Mouse (Mus musculus): ENCODE data around the gene Memo1.
"Not testable (repeated sequence)": the region's sequence is repeated elsewhere in the genome, so short reads cannot be mapped to it uniquely, and the experiment has no call there.

Gene Memo1

GRCm38 (mm10) chr17:74264333-74265155 is 30.8 kb downstream of the Memo1 start:
- no peak for DNase-seq (ENCODE audit: low spot score in 2 of 2)

DNA sequence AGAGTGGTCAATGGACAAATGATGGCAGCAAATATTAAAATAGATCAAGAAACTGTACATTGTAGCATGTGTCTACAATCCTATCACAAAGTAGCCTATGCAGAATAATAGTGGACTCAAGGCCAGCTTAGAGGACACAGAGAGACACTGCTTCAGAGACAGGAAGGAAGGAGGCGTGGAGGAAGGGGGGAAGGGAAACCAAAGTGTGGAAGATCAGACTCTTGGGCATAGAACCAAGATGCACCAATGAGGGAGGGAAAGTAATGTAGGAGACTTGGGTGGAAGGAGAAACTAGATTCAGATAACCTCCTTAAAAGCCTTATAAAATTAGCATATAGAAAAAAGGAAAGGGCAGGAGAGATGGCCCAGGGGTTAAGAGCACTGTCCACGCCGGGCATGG is 32.9 kb downstream of the Memo1 start:
- DNase-seq (ENCODE audit: low spot score in 2 of 2) = no peak

DNA sequence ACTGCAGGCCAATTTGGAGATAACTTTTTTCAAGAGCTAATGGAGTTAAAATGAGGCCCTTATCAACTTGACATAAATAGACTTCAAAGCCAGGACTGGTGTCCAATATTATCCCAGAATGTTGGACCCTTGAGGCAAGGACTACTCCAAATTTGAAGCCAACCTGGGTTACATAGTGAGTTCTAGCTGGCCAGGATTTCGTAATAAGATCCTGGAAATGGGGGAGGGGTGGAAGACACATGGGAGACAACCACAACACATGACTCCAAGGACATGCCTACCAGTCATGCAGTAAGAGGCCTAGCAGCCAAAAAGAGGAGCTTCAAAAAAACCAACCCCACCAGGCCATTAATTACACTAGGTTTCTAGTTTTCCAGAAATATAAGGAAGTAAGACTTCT is 50.0 kb downstream of the Memo1 start:
- DNase-seq (ENCODE audit: low spot score in 2 of 2) = no peak

DNA sequence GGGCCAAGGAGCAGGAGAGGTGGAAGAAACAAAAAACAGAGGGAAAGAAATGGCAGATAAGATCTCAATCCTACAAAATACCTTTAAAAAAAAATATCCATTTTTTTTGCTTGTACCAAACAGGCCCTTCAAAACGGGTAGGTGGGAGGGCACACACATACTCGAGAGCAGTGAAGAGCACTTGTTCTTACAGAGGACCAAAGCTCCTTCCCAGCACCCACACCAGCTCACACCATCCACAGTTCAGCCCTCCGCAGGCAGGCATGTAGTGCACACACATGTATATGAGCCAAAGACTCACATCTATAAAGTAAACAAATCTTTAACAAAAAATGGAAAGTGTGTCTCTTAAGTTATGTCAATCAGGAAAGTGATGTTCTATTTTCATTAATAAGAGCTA is 52.5 kb downstream of the Memo1 start:
- no peak for DNase-seq (ENCODE audit: low spot score in 2 of 2)

DNA sequence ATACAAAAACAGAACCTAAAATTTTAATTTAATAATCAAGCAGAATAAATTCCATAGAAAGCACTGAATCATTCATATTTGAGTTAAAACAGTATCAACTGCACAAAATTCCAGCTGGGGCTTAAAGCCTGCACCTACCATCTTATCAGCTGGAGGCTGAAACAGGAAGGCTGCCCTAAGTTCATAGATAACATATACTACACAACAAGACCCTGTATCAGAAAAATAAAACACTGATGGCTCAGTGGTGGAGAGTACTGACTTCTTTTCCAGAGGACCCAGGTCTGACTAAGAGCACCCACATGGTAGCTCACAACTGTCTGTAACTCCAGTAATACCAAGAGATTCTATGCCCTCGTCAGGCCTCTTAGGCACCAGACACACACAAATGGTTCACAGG is 55.0 kb downstream of the Memo1 start:
- no peak for DNase-seq (ENCODE audit: low spot score in 2 of 2)

GRCm38 (mm10) chr17:74228131-74228759 is 67.1 kb downstream of the Memo1 start:
- DNase-seq (ENCODE audit: low spot score in 2 of 2) = no peak

DNA sequence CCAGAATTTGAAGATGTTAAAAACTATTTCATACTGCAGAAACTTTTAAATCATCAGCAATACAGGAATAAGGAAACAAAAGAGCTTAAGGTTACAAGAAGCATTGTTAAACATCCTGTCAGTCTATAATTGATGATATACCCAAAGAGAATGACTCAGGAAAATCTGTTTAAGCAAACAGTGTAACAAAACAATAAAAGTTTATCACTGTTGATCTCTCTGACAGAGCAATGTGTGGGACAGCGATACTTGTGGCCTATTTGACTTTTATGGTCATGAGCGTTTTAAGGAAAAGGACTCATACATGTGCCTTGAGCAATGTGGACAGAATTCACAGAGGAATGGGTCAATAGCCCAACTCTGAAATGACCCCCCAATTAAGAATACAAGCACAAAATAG is 78.0 kb downstream of the Memo1 start:
- DNase-seq (ENCODE audit: low spot score in 2 of 2) = no peak

DNA sequence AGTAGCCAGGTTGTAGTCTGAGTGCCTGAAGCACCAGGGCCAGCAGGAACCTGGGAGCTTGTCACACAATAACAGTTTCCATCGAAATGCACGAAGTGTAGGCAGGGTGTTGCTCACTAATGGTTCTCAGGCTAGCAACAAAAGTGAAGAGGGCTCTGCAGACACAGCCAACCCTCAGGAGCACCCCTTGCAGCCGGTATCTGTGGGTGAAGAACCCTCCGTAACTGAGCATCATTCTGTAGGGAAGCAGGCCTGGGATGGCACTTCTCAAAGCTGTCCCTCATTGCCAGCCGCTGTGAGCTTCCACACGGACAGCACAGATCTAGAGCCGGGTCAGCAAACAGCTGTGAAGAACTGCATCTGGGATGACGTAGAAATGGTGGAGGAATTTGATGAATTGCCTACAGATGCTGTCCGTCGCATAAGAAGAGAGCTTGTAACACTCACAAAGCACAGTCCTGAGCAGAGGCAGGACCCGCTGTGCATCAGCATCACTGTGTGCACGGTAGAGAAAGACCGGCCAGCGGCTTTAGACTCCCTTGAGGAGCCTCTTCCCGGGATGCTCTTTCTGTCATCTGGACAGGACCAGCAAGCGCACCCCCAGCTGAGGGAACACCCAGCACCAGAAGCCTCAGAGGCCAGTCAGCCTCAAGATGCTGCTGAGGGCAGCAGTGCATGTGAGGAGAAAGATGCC is 82.3 kb downstream of the Memo1 start:
- DNase-seq (ENCODE audit: low spot score in 2 of 2) = not testable (repeated sequence)

- no peak for DNase-seq (ENCODE audit: low spot score in 2 of 2)
These were observed 86.0 kb downstream of the Memo1 start for GRCm38 (mm10) chr17:74209143-74209908.

DNA sequence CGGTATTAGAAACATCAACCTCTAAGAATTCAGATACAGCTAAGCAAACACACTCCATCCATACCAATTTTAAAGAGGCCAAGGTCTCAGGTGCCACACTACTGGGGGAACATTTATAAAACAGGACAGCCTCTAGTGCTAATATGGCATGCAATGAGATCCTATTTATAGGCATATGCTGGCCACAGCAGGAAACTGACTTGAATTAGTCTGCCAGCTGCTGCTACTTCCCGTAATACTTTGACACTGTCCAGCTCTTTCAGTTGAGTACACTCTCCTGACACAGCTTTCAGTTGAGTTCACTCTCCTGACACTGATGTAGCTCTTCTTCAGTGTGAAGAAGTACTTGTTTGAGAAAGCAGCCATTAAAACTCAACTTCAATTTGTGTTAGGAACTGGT is 99.4 kb downstream of the Memo1 start:
- no peak for DNase-seq (ENCODE audit: low spot score in 2 of 2)

- no peak for DNase-seq (ENCODE audit: low spot score in 2 of 2)
These were observed 100.6 kb downstream of the Memo1 start for GRCm38 (mm10) chr17:74194755-74195154.

DNA sequence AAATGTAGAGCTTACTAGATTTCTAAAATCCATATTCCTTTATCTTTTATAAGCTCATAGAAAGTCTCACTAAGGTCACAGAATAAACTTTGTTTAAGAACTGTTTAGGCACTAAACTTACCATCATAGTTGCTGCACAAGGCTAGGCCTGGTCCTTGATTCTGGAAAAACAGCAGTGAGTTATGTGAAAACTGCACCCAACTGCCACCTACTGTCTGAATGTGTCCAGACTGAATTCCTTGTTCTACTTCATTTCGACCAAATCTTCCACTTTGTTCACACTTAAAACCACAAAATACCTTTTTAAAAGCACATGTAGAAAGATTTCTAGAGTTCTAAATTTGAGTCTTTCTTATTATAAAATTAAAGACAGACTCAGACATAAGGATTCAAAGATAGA is 101.9 kb downstream of the Memo1 start:
- DNase-seq (ENCODE audit: low spot score in 2 of 2) = no peak

GRCm38 (mm10) chr17:74191446-74191845 is 103.9 kb downstream of the Memo1 start:
- no peak for DNase-seq (ENCODE audit: low spot score in 2 of 2)

DNA sequence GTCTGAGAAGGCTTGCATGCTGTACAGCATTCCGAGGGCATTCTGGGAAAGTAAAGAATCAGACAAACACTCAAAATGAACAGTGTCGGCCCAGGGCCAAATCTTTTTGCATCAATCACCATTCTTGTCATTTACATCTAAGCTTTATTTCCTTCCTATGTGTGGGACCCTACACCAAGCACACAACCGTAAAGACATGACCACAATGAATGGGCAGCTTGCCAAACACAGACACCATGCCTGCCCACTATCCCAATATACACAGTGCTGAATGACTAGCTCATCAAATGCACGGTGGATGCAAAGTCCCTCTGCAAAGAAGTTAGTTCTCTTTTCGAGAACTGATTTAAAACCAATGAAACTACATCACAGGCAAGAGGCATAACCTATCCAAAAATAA is 109.1 kb downstream of the Memo1 start:
- DNase-seq (ENCODE audit: low spot score in 2 of 2) = no peak

DNA sequence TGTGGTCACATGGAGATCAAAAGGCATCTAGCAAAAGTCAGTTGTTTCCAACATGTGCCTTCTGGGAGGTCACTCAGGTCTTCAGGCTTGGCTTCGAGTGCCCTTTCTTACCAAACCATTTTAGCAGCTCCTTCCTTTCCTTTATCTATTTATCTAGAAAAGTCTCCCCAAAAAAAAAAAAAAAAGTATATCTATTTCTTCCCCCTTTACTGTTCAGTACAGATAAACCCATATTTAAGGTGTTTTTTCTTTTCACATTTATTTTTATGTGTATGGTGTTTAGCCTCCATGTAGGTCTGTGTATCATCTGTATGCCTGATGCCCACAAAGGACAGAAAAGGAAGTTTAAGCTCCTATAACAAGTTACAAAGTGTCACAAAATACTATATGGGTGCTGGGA is 110.6 kb downstream of the Memo1 start:
- no peak for DNase-seq (ENCODE audit: low spot score in 2 of 2)

GRCm38 (mm10) chr17:74180889-74181288 is 114.4 kb downstream of the Memo1 start:
- no peak for DNase-seq (ENCODE audit: low spot score in 2 of 2)

DNA sequence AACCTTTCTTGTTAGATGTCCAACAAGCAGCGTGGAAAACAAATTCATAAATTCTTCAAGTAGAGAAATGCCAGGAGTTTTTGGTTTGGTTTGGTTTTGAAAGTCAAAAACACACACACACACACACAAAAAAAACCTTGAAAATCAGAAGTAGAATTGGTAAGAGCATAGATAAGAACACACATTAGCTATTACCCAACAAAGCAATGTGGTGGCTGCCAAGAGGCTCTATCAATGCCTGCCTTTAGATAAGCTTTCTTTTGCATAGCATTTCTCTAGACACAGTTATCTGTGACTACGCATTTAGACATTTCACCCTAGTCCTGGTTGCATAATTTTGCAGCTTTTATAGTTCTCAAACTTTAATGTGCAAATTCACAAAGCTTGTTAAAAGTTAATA is 115.7 kb downstream of the Memo1 start:
- not testable (repeated sequence) for DNase-seq (ENCODE audit: low spot score in 2 of 2)

DNA sequence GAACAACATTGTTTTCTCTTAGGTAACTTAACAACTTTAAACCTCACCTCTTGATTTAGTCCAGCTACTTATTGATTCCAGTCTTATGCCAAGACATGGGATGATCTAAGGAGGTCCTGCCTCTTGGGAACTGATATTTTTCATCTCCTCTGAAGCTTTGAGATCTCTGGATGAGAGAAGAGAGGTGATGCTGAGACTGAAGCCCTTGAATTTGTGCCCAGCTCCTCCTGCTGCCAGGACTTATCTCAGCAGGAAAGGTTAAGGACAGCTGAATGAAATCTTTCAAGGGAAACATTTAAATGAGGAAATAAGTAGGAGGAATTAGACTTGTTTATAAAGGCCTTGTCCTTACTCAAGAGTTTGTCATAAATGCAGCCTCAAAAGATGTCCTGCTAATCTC is 121.6 kb downstream of the Memo1 start:
- no peak for DNase-seq (ENCODE audit: low spot score in 2 of 2)

DNA sequence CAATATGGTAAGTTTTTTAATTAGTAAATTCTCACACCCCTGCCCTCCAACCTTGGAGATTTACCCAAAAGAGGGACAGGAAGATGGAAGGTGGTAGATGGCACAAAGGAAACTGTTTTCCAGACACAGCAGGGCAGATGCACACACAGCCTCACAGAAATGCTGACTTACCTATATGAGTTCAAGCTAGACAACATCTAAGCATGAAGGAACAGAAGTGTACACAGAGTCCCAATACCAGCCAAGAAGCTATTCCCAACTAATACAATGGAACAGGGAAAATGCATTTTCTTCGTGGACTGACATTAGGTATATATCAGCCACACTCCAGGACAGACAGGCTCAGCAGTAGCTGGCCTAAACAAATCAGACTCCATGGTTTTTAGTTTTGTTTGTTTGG is 122.5 kb downstream of the Memo1 start:
- DNase-seq (ENCODE audit: low spot score in 2 of 2) = no peak

DNA sequence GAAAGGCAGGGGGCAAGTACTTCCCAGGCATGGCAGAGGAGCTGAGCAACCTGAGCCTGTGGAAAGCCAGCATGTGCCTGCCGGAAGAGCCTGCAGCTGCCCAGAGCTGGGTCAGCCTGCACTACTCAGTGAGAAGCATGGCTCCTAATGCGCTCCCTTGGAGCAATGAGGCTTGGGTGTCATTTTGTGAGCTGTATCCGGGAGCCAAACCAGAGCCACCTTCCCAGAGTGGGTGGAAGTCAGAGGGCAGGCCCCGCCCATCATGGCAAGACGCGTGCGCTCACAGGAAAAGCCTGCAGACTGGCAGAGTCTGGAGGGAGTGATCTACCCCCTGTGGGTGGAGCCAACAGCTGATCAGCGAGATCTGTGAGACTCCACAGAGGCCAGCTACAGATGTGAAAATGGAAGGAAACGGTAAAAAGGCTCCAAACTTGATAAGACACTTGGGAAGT is 135.9 kb downstream of the Memo1 start:
- DNase-seq (ENCODE audit: low spot score in 2 of 2) = no peak

DNA sequence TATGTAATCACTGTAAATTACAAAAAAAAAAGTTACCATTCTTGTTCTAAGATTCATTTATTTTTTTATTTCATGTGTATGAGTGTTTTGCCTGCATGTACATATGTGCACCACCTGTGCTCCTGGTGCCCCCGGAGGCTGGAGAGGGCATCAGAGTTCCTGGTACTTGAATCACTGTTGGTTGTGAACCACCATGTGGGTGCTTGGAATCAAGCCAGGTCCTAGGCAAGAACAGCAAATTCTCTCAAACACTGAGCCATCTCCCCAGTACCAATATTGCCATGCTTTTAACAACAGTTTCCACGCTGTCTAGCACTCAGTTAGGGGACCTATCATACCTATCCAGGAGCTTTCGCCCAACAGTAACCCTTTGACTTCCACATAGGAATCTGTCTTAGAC is 137.2 kb downstream of the Memo1 start:
- no peak for DNase-seq (ENCODE audit: low spot score in 2 of 2)

Data from frontal cortex, postnatal 36 days (tissue).